Mouse (Mus musculus): Measurements from ENCODE around the gene Lrmda.

DNA sequence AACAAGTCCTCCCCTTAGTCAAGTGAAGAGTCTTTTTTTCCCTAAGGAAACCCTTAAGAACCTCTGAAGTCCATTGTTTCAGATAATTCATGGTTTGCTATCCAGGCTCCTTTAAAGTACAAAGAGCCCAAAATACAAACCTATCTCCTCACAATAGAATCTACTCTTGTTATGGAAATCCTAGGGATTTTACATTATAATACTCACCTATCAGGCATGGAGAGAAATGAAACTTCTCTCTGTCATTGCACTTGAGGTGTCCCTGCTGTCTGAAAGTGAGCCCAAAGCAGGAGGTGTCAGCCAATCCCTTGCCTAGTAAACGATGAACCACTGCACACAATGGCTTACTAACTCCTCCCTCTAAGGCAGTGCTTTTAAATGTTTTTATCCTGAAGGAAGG lies 39.2 kb downstream of the Lrmda start:
- no peak for TF ChIP-seq CTCF (IDR thresholded peaks at IDR 0.05; ENCODE audit: extremely low read depth, insufficient read length, insufficient replicate concordance, low read depth, low read length)
- TF ChIP-seq POLR2A (IDR thresholded peaks at IDR 0.05; ENCODE audit: low read depth, low read length), result no peak
